Mouse (Mus musculus) lung, embryonic 14.5 days (tissue): ENCODE results near the gene Ppp1r13b. TPM values are rescaled to one million over a fixed set of nuclear protein-coding genes. Genes with fewer than 3 reads are reported as not detected.

Experiments
- ATAC-seq: fragments of 200-750 bp; cut with Nextera tagmentation; 2 replicates; pipeline ENCODE4 v1.8.0; 2017; ENCODE audit warnings: mild to moderate bottlenecking, moderate TSS enrichment, moderate library complexity; ENCODE audit not compliant: insufficient read depth
- DNase-seq: peaks from one replicate; pipeline ENCODE4 v3.0.0-alpha.2; 2015
- H3K27ac ChIP-seq: fragments of 300-500 bp; sonication (generic); 2 replicates; pipeline ENCODE4 v1.5.1; 2014; ENCODE audit warnings: low read depth, mild to moderate bottlenecking, moderate library complexity
- H3K27me3 ChIP-seq: fragments of 300-500 bp; sonication (generic); 2 replicates; pipeline ENCODE4 v1.6.1; 2014; ENCODE audit warnings: low read length, control low read depth; ENCODE audit not compliant: insufficient read depth
- H3K36me3 ChIP-seq: fragments of 300-500 bp; sonication (generic); 2 replicates; pipeline ENCODE4 v1.6.1; 2014; ENCODE audit warnings: control low read depth; ENCODE audit not compliant: insufficient read depth
- H3K4me1 ChIP-seq: fragments of 300-500 bp; sonication (generic); 2 replicates; pipeline ENCODE4 v1.6.1; 2014; ENCODE audit warnings: antibody characterized with exemption, control low read depth; ENCODE audit not compliant: insufficient read depth
- H3K4me2 ChIP-seq: fragments of 300-500 bp; sonication (generic); 2 replicates; pipeline ENCODE4 v1.6.1; 2014; ENCODE audit warnings: mild to moderate bottlenecking
- H3K4me3 ChIP-seq: fragments of 300-500 bp; sonication (generic); 2 replicates; pipeline ENCODE4 v1.5.1; 2014; ENCODE audit warnings: low read depth, low read length
- H3K9ac ChIP-seq: fragments of 300-500 bp; sonication (generic); 2 replicates; pipeline ENCODE4 v1.6.1; 2014
- H3K9me3 ChIP-seq: fragments of 300-500 bp; sonication (generic); 2 replicates; pipeline ENCODE4 v1.6.1; 2016; ENCODE audit warnings: low read depth, low read length, control low read depth
- CTCF ChIP-seq: IDR thresholded peaks from 2 replicates; pipeline ENCODE4 v1.5.1; 2016; ENCODE audit warnings: antibody characterized with exemption, low read depth
- WGBS: fragments of 180-500 bp; shearing (Covaris S2); extraction: QIAGEN DNeasy Blood & Tissue Kit; methylation state at CpG from one replicate; pipeline ENCODE4 v1.1.7; 2014; 5-methylcytosine and 5-hydroxymethylcytosine counted together
- polyA plus RNA-seq: library from polyadenylated mRNA; unstranded; fragments of >200 nt; fragmentation: Nextera tagmentation; extraction: Ambion mirVana; gene quantifications from 2 replicates; pipeline ENCODE4 v1.2.1, GENCODE M21; 2014

Ppp1r13b gene
- polyA plus RNA-seq, 1 experiment from 2014 or later, result 29.0 TPM

- Histone ChIP-seq H3K9ac (no peak overlapping the region), H3K27me3 (no peaks in the 10 kb centered on the region), H3K36me3 (peaks cover 15% of the 10 kb centered on the region; the same call in 1 of the 2 replicates), H3K4me2 (no peak overlapping the region), H3K4me3 (no peak overlapping the region), H3K4me1 (no peaks in the 10 kb centered on the region), H3K27ac (no peak overlapping the region), H3K9me3 (no peaks in the 10 kb centered on the region)
- DNase-seq (no peak), ATAC-seq (no peak)
- no peak for TF ChIP-seq CTCF
- 84% methylated on average over 3 of the region's 3 CpGs for whole genome bisulfite sequencing
Measured at GRCm38 (mm10) chr12:111875499-111875898, 32.4 kb downstream of the Ppp1r13b start.

- Histone ChIP-seq H3K27ac (no peak overlapping the region), H3K36me3 (peaks cover 17% of the 10 kb centered on the region; the same call in 1 of the 2 replicates), H3K4me1 (no peaks in the 10 kb centered on the region), H3K4me2 (no peak overlapping the region), H3K27me3 (no peaks in the 10 kb centered on the region), H3K9me3 (no peaks in the 10 kb centered on the region), H3K4me3 (no peak overlapping the region), H3K9ac (no peak overlapping the region)
- DNase-seq (no peak), ATAC-seq (no peak)
- WGBS, result 43% methylated on average over 1 of the region's 1 CpGs
- no peak for TF ChIP-seq CTCF
Measured at GRCm38 (mm10) chr12:111874601-111875140, 33.2 kb downstream of the Ppp1r13b start.

GRCm38 (mm10) chr12:111872079-111872478, 35.8 kb downstream of the Ppp1r13b start:
- no peak overlapping the region for H3K4me3 ChIP-seq
- WGBS, result 88% methylated on average over 5 of the region's 5 CpGs
- no peak for TF ChIP-seq CTCF
- no peak overlapping the region for H3K4me2 ChIP-seq
- no peak overlapping the region for H3K27ac ChIP-seq
- DNase-seq (no peak), ATAC-seq (no peak)
- no peak overlapping the region for H3K9ac ChIP-seq
- H3K27me3 ChIP-seq, result no peaks in the 10 kb centered on the region
- H3K9me3 ChIP-seq, result no peaks in the 10 kb centered on the region
- no peaks in the 10 kb centered on the region for H3K4me1 ChIP-seq
- peaks cover 28% of the 10 kb centered on the region; the same call in 1 of the 2 replicates for H3K36me3 ChIP-seq

- Histone ChIP-seq H3K36me3 (peaks cover 33% of the 10 kb centered on the region; the same call in 1 of the 2 replicates), H3K27ac (no peak overlapping the region), H3K4me3 (no peak overlapping the region), H3K9me3 (no peaks in the 10 kb centered on the region), H3K4me2 (no peak overlapping the region), H3K4me1 (no peaks in the 10 kb centered on the region), H3K27me3 (no peaks in the 10 kb centered on the region), H3K9ac (no peak overlapping the region)
- 87% methylated on average over 7 of the region's 7 CpGs for WGBS
- no peak for TF ChIP-seq CTCF
- no peak for DNase-seq
- ATAC-seq, result no peak
Measured at GRCm38 (mm10) chr12:111870811-111871210, 37.1 kb downstream of the Ppp1r13b start.

- WGBS, result 89% methylated on average over 1 of the region's 1 CpGs
- no peak for TF ChIP-seq CTCF
- H3K4me2 ChIP-seq, result no peak overlapping the region
- DNase-seq (no peak), ATAC-seq (no peak)
- no peak overlapping the region for H3K27ac ChIP-seq
- no peaks in the 10 kb centered on the region for H3K4me1 ChIP-seq
- H3K27me3 ChIP-seq, result no peaks in the 10 kb centered on the region
- no peak overlapping the region for H3K4me3 ChIP-seq
- no peak overlapping the region for H3K9ac ChIP-seq
- peaks cover 43% of the 10 kb centered on the region for H3K36me3 ChIP-seq
- H3K9me3 ChIP-seq, result no peaks in the 10 kb centered on the region
Measured at GRCm38 (mm10) chr12:111869806-111870205, 38.1 kb downstream of the Ppp1r13b start.

- Histone ChIP-seq H3K9ac (no peak overlapping the region), H3K27me3 (no peaks in the 10 kb centered on the region), H3K4me1 (no peaks in the 10 kb centered on the region), H3K27ac (no peak overlapping the region), H3K9me3 (no peaks in the 10 kb centered on the region), H3K4me3 (no peak overlapping the region), H3K36me3 (peaks cover 44% of the 10 kb centered on the region), H3K4me2 (no peak overlapping the region)
- no peak for DNase-seq
- 90% methylated on average over 4 of the region's 4 CpGs for WGBS
- TF ChIP-seq CTCF, result no peak
- ATAC-seq, result no peak
Measured at GRCm38 (mm10) chr12:111864206-111864824, 43.6 kb downstream of the Ppp1r13b start.

- no peaks in the 10 kb centered on the region for H3K4me1 ChIP-seq
- no peak for DNase-seq
- H3K27me3 ChIP-seq, result no peaks in the 10 kb centered on the region
- H3K4me2 ChIP-seq, result no peak overlapping the region
- ATAC-seq, result no peak
- no peaks in the 10 kb centered on the region for H3K9me3 ChIP-seq
- H3K4me3 ChIP-seq, result no peak overlapping the region
- peaks cover 2% of the 10 kb centered on the region; the same call in 1 of the 2 replicates for H3K36me3 ChIP-seq
- no peak for TF ChIP-seq CTCF
- H3K27ac ChIP-seq, result no peak overlapping the region
- WGBS, result 96% methylated on average over 2 of the region's 2 CpGs
- no peak overlapping the region for H3K9ac ChIP-seq
Measured at GRCm38 (mm10) chr12:111855448-111855847, 52.5 kb downstream of the Ppp1r13b start.
